Mouse (Mus musculus) heart, embryonic 12.5 days (tissue): ENCODE measurements around the gene Rdh16f2. TPM values are rescaled to one million over a fixed set of nuclear protein-coding genes. Genes with fewer than 3 reads are reported as not detected.
"Not testable (repeated sequence)": the region's sequence is repeated elsewhere in the genome, so short reads cannot be mapped to it uniquely, and the experiment has no call there.

Experiments used
- ATAC-seq: fragments of 200-750 bp; cut with Nextera tagmentation; 2 replicates; pipeline ENCODE4 v1.8.0; 2017; ENCODE audit warnings: moderate TSS enrichment, moderate library complexity; ENCODE audit not compliant: insufficient number of reproducible peaks, low FRiP score
- H3K27ac ChIP-seq: fragments of 300-500 bp; sonication (generic); 2 replicates; pipeline ENCODE4 v1.5.1; 2016; ENCODE audit warnings: mild to moderate bottlenecking, moderate library complexity; ENCODE audit not compliant: poor library complexity, severe bottlenecking
- H3K27me3 ChIP-seq: fragments of 300-500 bp; sonication (generic); replicated peaks from 2 replicates; pipeline ENCODE4 v1.6.1; 2016; ENCODE audit warnings: mild to moderate bottlenecking, moderate library complexity
- H3K36me3 ChIP-seq: fragments of 300-500 bp; sonication (generic); 2 replicates; pipeline ENCODE4 v1.6.1; 2016; ENCODE audit warnings: mild to moderate bottlenecking, moderate library complexity
- H3K4me1 ChIP-seq: fragments of 300-500 bp; sonication (generic); replicated peaks from 2 replicates; pipeline ENCODE4 v1.6.1; 2016; ENCODE audit warnings: mild to moderate bottlenecking
- H3K4me2 ChIP-seq: fragments of 300-500 bp; sonication (generic); 2 replicates; pipeline ENCODE4 v1.6.1; 2016; ENCODE audit warnings: mild to moderate bottlenecking, moderate library complexity
- H3K4me3 ChIP-seq: fragments of 300-500 bp; sonication (generic); 2 replicates; pipeline ENCODE4 v1.5.1; 2016; ENCODE audit warnings: mild to moderate bottlenecking
- H3K9ac ChIP-seq: fragments of 300-500 bp; sonication (generic); 2 replicates; pipeline ENCODE4 v1.6.1; 2016; ENCODE audit warnings: mild to moderate bottlenecking, moderate library complexity
- H3K9me3 ChIP-seq: fragments of 300-500 bp; sonication (generic); replicated peaks from 2 replicates; pipeline ENCODE4 v1.6.1; 2016; ENCODE audit warnings: mild to moderate bottlenecking, moderate library complexity
- WGBS: fragments of 180-500 bp; shearing (Covaris S2); methylation state at CpG from one replicate; pipeline ENCODE4 v1.1.7; 2016; 5-methylcytosine and 5-hydroxymethylcytosine counted together
- polyA plus RNA-seq: library from polyadenylated mRNA; unstranded; fragments of >200 nt; fragmentation: Nextera tagmentation; extraction: Ambion mirVana; gene quantifications from 2 replicates; pipeline ENCODE4 v1.2.1, GENCODE M21; 2016

Rdh16f2 gene
- polyA plus RNA-seq: not detected in 2 replicates

DNA sequence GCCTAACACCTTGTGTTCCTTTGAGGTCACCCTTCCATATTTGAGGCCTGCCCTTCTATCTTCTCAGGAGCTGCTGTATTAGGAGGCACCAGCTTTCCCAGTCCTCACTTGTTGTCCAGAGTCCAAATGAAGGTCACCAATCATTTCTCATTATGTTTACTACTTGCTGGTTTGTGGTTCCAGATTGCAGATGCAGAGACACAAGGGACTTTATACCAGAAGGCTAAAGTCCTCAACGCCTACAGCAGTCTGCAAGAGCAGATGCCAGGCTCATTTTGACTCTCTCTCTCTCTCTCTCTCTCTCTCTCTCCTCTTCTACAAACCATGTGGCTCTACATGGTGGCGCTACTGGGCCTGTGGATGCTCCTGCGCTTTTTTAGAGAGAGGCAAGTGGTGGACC is at the start of gene Rdh16f2:
Gene Rdh16f2, plus strand, starts transcription at position 243 of the 400 bp plus-strand sequence.
- Histone ChIP-seq H3K4me1 (no peaks in the 10 kb centered on the region), H3K4me3 (no peak within 1 kb of the TSS), H3K4me2 (no peak within 1 kb of the TSS), H3K9ac (no peak within 1 kb of the TSS), H3K36me3 (no peaks in the 10 kb centered on the region), H3K27me3 (no peaks in the 10 kb centered on the region), H3K27ac (no peak within 1 kb of the TSS), H3K9me3 (peaks cover 8% of the 10 kb centered on the region)
- no peak for ATAC-seq
- WGBS: 79% methylated on average over 3 of the region's 3 CpGs

DNA sequence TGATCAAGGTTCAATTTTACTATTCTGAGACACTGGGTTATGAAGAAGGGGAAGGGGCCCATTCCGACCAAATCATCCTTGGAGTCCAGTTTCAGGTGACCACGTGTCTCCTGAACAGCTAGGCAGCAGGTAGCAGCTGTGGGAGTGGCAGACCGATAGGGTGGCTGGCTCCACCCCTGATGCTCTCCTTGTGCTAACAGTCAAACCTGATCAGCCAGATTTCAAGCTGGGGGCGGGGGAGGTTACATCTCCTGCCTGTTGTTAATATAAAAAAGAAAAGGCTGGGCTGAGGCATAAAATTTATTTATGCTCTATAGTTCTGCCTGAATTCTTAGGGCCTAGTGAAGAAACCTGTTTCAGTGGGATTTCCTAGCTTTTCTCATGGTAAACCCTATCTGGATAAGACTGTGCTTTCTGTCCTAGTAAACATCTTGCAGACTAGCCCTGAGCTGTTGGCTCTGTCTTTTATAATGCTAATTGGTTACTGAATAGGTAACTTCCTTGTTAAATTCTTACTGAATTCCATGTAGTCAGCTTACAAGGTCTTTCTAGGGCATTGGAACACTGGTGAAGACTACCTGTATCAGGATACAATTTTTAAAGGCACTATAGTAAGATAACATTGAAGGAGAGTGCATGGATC is 48.9 kb upstream of the Rdh16f2 start:
- not testable (repeated sequence) for ATAC-seq, H3K4me3 ChIP-seq, H3K4me2 ChIP-seq, H3K27me3 ChIP-seq, H3K27ac ChIP-seq, H3K9ac ChIP-seq, H3K4me1 ChIP-seq, H3K36me3 ChIP-seq
- WGBS: 73% methylated on average over 4 of the region's 4 CpGs
- H3K9me3 ChIP-seq: peaks cover 22% of the 10 kb centered on the region

DNA sequence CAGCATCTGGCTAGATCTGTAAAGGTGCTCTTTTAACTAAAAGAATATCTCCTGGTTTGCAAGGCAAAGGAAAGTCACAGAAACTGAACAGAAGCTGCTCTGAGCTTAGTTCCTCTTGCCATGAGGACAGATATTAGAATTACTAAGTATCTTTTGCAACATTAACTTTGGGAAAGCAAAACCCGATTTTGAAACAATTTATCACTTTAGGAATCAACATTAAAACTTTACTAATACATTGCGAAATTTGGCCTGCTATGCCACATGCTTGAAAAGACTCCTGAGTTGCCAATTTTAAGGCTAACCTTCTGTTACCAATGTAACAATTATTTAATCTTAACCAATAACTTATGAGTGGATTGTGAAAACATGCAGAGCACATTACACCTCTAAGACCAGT is 44.5 kb upstream of the Rdh16f2 start:
- WGBS: 68% methylated on average over 2 of the region's 2 CpGs
- not testable (repeated sequence) for ATAC-seq, H3K9ac ChIP-seq, H3K36me3 ChIP-seq, H3K4me1 ChIP-seq, H3K27ac ChIP-seq, H3K27me3 ChIP-seq, H3K4me3 ChIP-seq, H3K4me2 ChIP-seq
- H3K9me3 ChIP-seq: peaks cover 20% of the 10 kb centered on the region

DNA sequence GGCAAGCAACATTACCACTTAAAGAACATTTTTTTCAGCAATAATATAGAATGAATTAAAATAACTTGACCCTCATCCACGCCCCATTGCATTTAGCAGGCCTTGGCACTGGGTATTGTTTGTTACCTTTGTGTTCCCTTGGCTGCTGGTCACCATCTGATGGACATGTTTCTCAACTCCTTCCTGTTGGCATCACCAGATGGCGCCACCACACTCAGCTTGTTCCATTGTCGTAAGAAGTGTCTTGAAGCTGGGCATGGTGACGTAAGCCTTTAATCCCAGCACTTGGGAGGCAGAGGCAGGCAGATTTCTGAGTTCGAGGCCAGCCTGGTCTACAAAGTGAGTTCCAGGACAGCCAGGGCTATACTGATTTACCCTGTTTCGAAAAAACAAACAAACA is 40.9 kb upstream of the Rdh16f2 start:
- no peak overlapping the region for H3K4me2 ChIP-seq
- H3K36me3 ChIP-seq: no peaks in the 10 kb centered on the region
- no peaks in the 10 kb centered on the region for H3K27me3 ChIP-seq
- H3K9ac ChIP-seq: no peak overlapping the region
- ATAC-seq: no peak
- H3K4me3 ChIP-seq: no peak overlapping the region
- H3K4me1 ChIP-seq: no peaks in the 10 kb centered on the region
- 73% methylated on average over 6 of the region's 6 CpGs for WGBS
- H3K9me3 ChIP-seq: peaks cover 10% of the 10 kb centered on the region
- no peak overlapping the region for H3K27ac ChIP-seq

DNA sequence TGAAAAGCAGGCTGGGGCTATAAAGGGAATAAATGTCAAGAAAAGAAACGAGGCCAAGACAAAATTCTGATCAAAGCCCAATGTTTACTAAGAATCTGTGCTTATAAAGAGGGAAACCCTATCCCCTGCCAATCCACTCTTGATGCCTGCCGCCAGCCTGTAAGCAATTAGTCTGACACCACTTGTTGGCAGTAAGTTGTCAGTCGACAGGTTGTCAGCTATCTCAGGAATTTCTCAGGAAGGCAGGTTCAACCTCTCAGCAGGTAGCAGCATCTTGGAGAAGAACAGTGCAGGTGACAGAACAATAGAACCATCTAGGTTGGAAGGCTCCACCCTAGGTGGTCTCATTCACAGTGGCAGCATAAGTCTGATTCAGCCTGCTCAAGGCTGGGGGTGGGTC is 37.2 kb upstream of the Rdh16f2 start:
- Histone ChIP-seq H3K27me3 (no peaks in the 10 kb centered on the region), H3K4me2 (no peak overlapping the region), H3K9ac (no peak overlapping the region), H3K4me1 (no peaks in the 10 kb centered on the region), H3K9me3 (0 out of 2 replicates have a peak, but pooled peaks cover 6% of the 10 kb centered on the region), H3K36me3 (no peaks in the 10 kb centered on the region), H3K27ac (no peak overlapping the region), H3K4me3 (no peak overlapping the region)
- WGBS: 68% methylated on average over 3 of the region's 3 CpGs
- no peak for ATAC-seq

DNA sequence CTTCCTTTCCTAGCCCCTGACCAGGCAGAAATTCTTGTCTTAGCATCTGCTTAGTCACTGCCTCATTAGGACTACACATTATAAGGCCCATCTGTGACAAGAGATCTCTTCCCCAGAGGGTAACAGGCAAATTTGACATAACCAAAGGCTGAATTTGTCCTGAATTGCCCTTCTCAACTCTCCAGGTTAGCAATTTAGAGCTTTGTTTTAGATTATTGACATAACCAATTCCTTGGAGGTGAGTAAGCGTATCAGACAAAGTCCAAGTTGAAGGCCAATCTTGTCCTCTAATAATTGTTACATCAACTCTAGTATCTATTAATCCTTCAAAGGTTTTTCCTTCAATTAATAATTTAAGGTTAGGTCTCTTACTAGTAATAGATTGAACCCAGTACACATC is 32.1 kb upstream of the Rdh16f2 start:
- WGBS: 89% methylated on average over 1 of the region's 1 CpGs
- H3K4me1 ChIP-seq, H3K27ac ChIP-seq, ATAC-seq, H3K4me2 ChIP-seq, H3K4me3 ChIP-seq, H3K9ac ChIP-seq, H3K36me3 ChIP-seq, H3K27me3 ChIP-seq: not testable (repeated sequence)
- peaks cover 13% of the 10 kb centered on the region; the same call in 1 of the 2 replicates for H3K9me3 ChIP-seq

DNA sequence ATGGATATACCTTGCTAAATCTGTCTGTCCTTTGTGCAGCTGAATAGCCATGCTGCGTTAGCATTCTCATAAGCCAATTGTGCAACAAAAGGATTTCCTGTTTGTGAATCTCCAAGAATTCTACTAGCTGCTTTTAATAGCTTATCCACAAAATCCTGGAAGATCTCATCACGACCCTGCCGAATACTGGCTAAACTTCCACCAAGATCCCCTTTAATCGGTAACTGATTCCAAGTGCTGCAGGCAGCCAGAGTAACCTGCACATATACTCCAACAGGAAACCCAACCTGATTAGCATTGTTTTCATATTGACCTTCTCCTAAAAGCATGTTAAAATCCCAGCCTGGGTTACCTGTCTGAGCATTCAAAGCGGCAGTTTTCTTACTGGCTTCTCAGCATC is 31.0 kb upstream of the Rdh16f2 start:
- H3K4me2 ChIP-seq: no peak overlapping the region
- WGBS: 67% methylated on average over 5 of the region's 5 CpGs

DNA sequence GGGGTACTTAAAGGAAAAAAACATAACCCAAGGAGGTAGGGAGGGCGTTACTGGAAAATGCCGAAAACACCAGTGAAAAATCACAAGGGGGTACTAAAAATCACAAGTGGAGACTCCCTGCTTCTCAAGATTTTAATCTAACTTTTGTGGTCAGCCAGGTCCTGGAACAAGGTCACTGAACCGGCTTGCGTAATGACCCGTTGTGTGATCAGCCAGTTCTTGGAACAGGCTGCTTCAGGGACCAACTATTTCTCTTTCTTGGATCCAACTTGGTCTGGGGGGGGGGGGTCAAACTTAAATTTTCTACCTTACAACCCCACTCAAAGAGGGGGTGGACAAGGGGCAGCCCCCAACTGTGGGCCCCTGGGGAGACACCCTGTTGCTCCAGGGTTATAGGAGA is 28.5 kb upstream of the Rdh16f2 start:
- ATAC-seq, H3K27ac ChIP-seq, H3K4me1 ChIP-seq, H3K36me3 ChIP-seq, H3K27me3 ChIP-seq, H3K4me3 ChIP-seq, H3K4me2 ChIP-seq, H3K9ac ChIP-seq: not testable (repeated sequence)
- peaks cover 13% of the 10 kb centered on the region; the same call in 1 of the 2 replicates for H3K9me3 ChIP-seq
- WGBS: 90% methylated on average over 5 of the region's 5 CpGs

More for the DNA sequence above, 31.0 kb upstream of the Rdh16f2 start:
- Histone ChIP-seq H3K4me3 (no peak overlapping the region), H3K4me1 (no peaks in the 10 kb centered on the region), H3K9me3 (peaks cover 13% of the 10 kb centered on the region; the same call in 1 of the 2 replicates), H3K27me3 (no peaks in the 10 kb centered on the region), H3K36me3 (no peaks in the 10 kb centered on the region), H3K9ac (no peak overlapping the region), H3K27ac (no peak overlapping the region)
- no peak for ATAC-seq

DNA sequence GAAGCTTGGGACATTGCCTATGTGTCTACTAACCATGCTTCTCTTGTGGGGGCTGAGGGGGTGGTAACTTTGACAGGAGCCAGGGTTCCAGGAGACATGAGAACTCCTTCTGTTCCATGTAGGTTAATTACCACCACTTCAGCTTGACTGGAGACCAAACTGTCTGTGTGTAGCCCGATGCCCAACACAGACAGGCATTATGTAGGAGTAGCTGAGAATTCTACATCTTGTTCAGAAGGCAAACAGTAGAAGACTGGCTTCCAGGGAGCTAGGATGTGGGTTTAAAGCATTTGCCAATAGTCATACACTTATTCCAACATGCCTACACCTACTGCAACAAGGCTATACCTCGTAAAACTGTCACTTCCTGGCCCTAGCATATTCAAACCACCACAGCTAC is 27.7 kb upstream of the Rdh16f2 start:
- 72% methylated on average over 2 of the region's 2 CpGs for WGBS
- H3K27me3 ChIP-seq: no peaks in the 10 kb centered on the region

DNA sequence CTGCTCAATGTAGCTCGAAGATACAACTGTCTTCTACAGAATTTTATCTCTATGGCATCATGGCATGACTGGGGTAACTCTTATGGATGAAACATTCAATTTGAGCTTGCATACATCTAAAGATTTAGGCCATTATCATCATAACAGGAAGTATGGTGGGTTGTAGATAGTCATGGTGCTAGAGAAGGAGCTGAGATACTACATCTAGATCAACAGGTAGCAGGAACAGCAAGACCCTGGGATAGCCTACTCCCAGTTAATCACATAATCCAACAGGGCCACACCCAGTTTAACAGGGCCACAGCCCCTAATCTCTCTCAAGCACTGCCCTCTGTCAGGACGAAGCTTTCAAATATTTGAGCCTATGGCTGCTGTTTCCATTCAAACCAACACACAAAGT is 25.5 kb upstream of the Rdh16f2 start:
- H3K9me3 ChIP-seq: peaks cover 13% of the 10 kb centered on the region; the same call in 1 of the 2 replicates

More for the DNA sequence above, 27.7 kb upstream of the Rdh16f2 start:
- Histone ChIP-seq H3K9ac (no peak overlapping the region), H3K4me1 (no peaks in the 10 kb centered on the region), H3K27ac (no peak overlapping the region), H3K36me3 (no peaks in the 10 kb centered on the region), H3K9me3 (peaks cover 13% of the 10 kb centered on the region; the same call in 1 of the 2 replicates), H3K4me3 (no peak overlapping the region), H3K4me2 (no peak overlapping the region)
- no peak for ATAC-seq

DNA sequence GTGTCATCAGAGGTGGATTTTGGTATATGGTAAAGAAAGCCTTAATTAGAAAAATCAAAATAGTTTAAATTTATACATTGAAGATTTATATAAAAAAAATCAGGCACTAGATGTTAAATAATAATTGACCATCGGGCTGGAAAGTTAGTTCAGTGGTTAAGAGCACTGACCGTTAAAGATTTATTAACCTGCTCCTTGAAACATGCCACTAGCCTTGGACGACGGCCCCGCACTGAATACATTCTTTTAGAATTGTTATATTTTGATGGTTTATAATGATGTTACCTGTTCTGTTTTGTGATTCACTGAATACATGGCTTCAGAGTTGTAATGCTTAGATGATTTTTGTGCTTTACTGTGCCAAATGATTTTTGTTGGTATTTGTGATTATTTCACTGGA is 20.3 kb upstream of the Rdh16f2 start:
- WGBS: 87% methylated on average over 5 of the region's 5 CpGs
- not testable (repeated sequence) for H3K27me3 ChIP-seq, H3K4me2 ChIP-seq, ATAC-seq, H3K9ac ChIP-seq, H3K4me3 ChIP-seq, H3K9me3 ChIP-seq, H3K36me3 ChIP-seq, H3K27ac ChIP-seq, H3K4me1 ChIP-seq

More for the DNA sequence above, 25.5 kb upstream of the Rdh16f2 start:
- Histone ChIP-seq H3K36me3 (no peaks in the 10 kb centered on the region), H3K9ac (no peak overlapping the region), H3K27ac (no peak overlapping the region), H3K4me3 (no peak overlapping the region), H3K4me1 (no peaks in the 10 kb centered on the region), H3K4me2 (no peak overlapping the region), H3K27me3 (no peaks in the 10 kb centered on the region)
- 43% methylated on average over 2 of the region's 2 CpGs for WGBS
- no peak for ATAC-seq

DNA sequence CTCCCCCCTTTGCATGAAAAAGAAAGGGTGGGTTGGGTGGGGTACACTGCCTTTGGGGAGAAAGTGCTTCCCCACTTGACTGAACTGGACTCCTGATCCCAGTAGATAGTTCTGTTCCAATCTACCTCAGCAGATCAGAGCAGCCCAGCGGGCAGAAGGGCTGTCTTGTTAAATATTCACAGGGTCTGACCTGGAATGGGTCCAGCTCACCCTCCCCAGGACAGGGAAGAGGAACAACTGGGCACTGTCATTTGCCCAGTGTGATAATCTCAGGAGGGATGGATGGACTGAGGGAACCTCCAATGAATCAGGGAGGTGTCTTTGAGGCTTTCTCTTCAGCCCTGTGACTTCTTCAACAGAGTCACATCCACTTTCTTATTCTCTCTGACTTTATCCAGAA is 18.2 kb upstream of the Rdh16f2 start:
- Histone ChIP-seq H3K9ac (no peak overlapping the region), H3K4me2 (no peak overlapping the region), H3K27ac (no peak overlapping the region), H3K4me1 (no peaks in the 10 kb centered on the region), H3K4me3 (no peak overlapping the region), H3K27me3 (no peaks in the 10 kb centered on the region), H3K9me3 (peaks cover 7% of the 10 kb centered on the region), H3K36me3 (no peaks in the 10 kb centered on the region)
- WGBS: 84% methylated on average over 1 of the region's 1 CpGs
- ATAC-seq: no peak
